Mouse (Mus musculus) MEL (cell line): ENCODE measurements at regions not wholly inside any gene's neighbourhood (a gene's known extent, or its start where the extent isn't known, plus 50 kb on each side); places are given as distances from the start of the nearest gene placed in this dataset.

ENCODE experiments used
- DNase-seq: peaks from one replicate; pipeline ENCODE4 v3.0.0; 2011; ENCODE audit warnings: low read depth, low spot score
- H3K27ac ChIP-seq: 2 replicates; pipeline ENCODE4 v1.5.1; 2012; ENCODE audit warnings: low read depth, mild to moderate bottlenecking, control low read depth, low read length, moderate library complexity; ENCODE audit not compliant: control insufficient read depth
- H3K27me3 ChIP-seq, 2 experiments: fragments of 150-350 bp in 1 of 2; sonication (generic) in 1 of 2; 2 replicates each; pipeline ENCODE4 v1.6.1; 2012; ENCODE audit warnings: low read length in 2 of 2, mild to moderate bottlenecking in 2 of 2, improper control_type of control experiment in 1 of 2, moderate library complexity in 1 of 2; ENCODE audit not compliant: insufficient read depth in 2 of 2, control insufficient read depth in 1 of 2
- H3K36me3 ChIP-seq, 2 experiments: 2 replicates each; pipeline ENCODE4 v1.6.1; 2012 to 2014; ENCODE audit warnings: low read length in 2 of 2, improper control_type of control experiment in 1 of 2, inconsistent platforms in 1 of 2, mild to moderate bottlenecking in 1 of 2; ENCODE audit not compliant: insufficient read depth in 2 of 2, control insufficient read depth in 1 of 2
- H3K4me1 ChIP-seq, 2 experiments: fragments of 150-350 bp in 1 of 2; sonication (generic) in 1 of 2; 2 replicates each; pipeline ENCODE4 v1.6.1; 2012; ENCODE audit warnings: low read length in 2 of 2, improper control_type of control experiment in 1 of 2, mild to moderate bottlenecking in 1 of 2; ENCODE audit not compliant: insufficient read depth in 2 of 2, control insufficient read depth in 1 of 2
- H3K4me3 ChIP-seq, 2 experiments: fragments of 150-350 bp in 1 of 2; sonication (generic) in 1 of 2; 2 replicates each; pipeline ENCODE4 v1.5.1; 2012; ENCODE audit warnings: low read depth in 2 of 2, low read length in 2 of 2, mild to moderate bottlenecking in 2 of 2, moderate library complexity in 2 of 2, control low read depth in 1 of 2, improper control_type of control experiment in 1 of 2; ENCODE audit not compliant: control insufficient read depth in 1 of 2, insufficient read depth in 1 of 2
- H3K79me2 ChIP-seq: 2 replicates; pipeline ENCODE4 v1.6.1; 2012; ENCODE audit warnings: mild to moderate bottlenecking, low read length, moderate library complexity; ENCODE audit not compliant: control insufficient read depth, poor library complexity, insufficient read depth
- H3K9ac ChIP-seq: 2 replicates; pipeline ENCODE4 v1.6.1; 2012; ENCODE audit warnings: low read depth, mild to moderate bottlenecking, control low read depth, low read length, moderate library complexity; ENCODE audit not compliant: control insufficient read depth, poor library complexity, severe bottlenecking
- H3K9me3 ChIP-seq: fragments of 150-350 bp; sonication (generic); replicated peaks from 2 replicates; pipeline ENCODE4 v1.6.1; 2012; ENCODE audit warnings: mild to moderate bottlenecking, low read length, improper control_type of control experiment, moderate library complexity; ENCODE audit not compliant: insufficient read depth
- BHLHE40 ChIP-seq: IDR thresholded peaks from 2 replicates; pipeline ENCODE4 v1.6.1; 2012; ENCODE audit warnings: low read depth, mild to moderate bottlenecking, inconsistent platforms, low read length, improper control_type of control experiment, borderline replicate concordance
- CHD1 ChIP-seq: IDR thresholded peaks from 2 replicates; pipeline ENCODE4 v1.6.1; 2012; ENCODE audit warnings: low read depth, mild to moderate bottlenecking, inconsistent platforms, low read length, improper control_type of control experiment
- CHD2 ChIP-seq: IDR thresholded peaks from 2 replicates; pipeline ENCODE4 v1.6.1; 2011; ENCODE audit warnings: low read length, improper control_type of control experiment
- CTCF ChIP-seq, 3 experiments: IDR thresholded peaks in 2 of 3; conservative IDR thresholded peaks in 1 of 3; 2 replicates each; pipeline ENCODE4 v1.5.1; 2011 to 2012; ENCODE audit warnings: low read length in 3 of 3, low read depth in 2 of 3, mild to moderate bottlenecking in 2 of 3, improper control_type of control experiment in 1 of 3, inconsistent platforms in 1 of 3, mixed read lengths in 1 of 3, moderate library complexity in 1 of 3; ENCODE audit not compliant: control insufficient read depth in 1 of 3, insufficient read depth in 1 of 3, poor library complexity in 1 of 3, severe bottlenecking in 1 of 3
- ELF1 ChIP-seq: IDR thresholded peaks from 2 replicates; pipeline ENCODE4 v1.6.1; 2014; ENCODE audit warnings: low read depth, mild to moderate bottlenecking, inconsistent platforms, low read length, improper control_type of control experiment, moderate library complexity
- ETS1 ChIP-seq: IDR thresholded peaks from 2 replicates; pipeline ENCODE4 v1.6.1; 2012; ENCODE audit warnings: low read depth, mild to moderate bottlenecking, inconsistent platforms, low read length, improper control_type of control experiment, moderate library complexity
- GATA1 ChIP-seq: IDR thresholded peaks from 2 replicates; pipeline ENCODE4 v1.6.1; 2011; ENCODE audit warnings: low read depth, low read length, improper control_type of control experiment
- KAT2A ChIP-seq: conservative IDR thresholded peaks from 2 replicates; pipeline ENCODE4 v1.6.1; 2012; ENCODE audit warnings: low read depth, low read length, improper control_type of control experiment, inconsistent platforms
- MYB ChIP-seq: IDR thresholded peaks from 2 replicates; pipeline ENCODE4 v1.6.1; 2011; ENCODE audit warnings: mild to moderate bottlenecking, low read depth, low read length, improper control_type of control experiment
- MYC ChIP-seq: IDR thresholded peaks from 2 replicates; pipeline ENCODE4 v1.6.1; 2011; ENCODE audit warnings: low read depth, mild to moderate bottlenecking, low read length, improper control_type of control experiment, moderate library complexity
- NELFE ChIP-seq: IDR thresholded peaks from 2 replicates; pipeline ENCODE4 v1.6.1; 2011; ENCODE audit warnings: low read depth, low read length, improper control_type of control experiment
- POLR2A ChIP-seq, 2 experiments: IDR thresholded peaks; 2 replicates each; pipeline ENCODE4 v1.6.1; 2011 to 2012; ENCODE audit warnings: low read length in 2 of 2, mild to moderate bottlenecking in 2 of 2, control low read depth in 1 of 2, improper control_type of control experiment in 1 of 2, low read depth in 1 of 2, moderate library complexity in 1 of 2; ENCODE audit not compliant: control insufficient read depth in 1 of 2, insufficient read depth in 1 of 2, poor library complexity in 1 of 2
- POLR2AphosphoS5 ChIP-seq: IDR thresholded peaks from 2 replicates; pipeline ENCODE4 v1.6.1; 2012; ENCODE audit warnings: low read depth, borderline replicate concordance, mild to moderate bottlenecking, inconsistent platforms, low read length, moderate library complexity, mixed read lengths
- RCOR1 ChIP-seq: IDR thresholded peaks from 2 replicates; pipeline ENCODE4 v1.6.1; 2012; ENCODE audit warnings: low read depth, mild to moderate bottlenecking, inconsistent platforms, low read length, improper control_type of control experiment
- SIN3A ChIP-seq: IDR thresholded peaks from 2 replicates; pipeline ENCODE4 v1.6.1; 2012; ENCODE audit warnings: low read length, improper control_type of control experiment, inconsistent platforms
- SMC3 ChIP-seq: IDR thresholded peaks from 2 replicates; pipeline ENCODE4 v1.6.1; 2011; ENCODE audit warnings: low read depth, low read length, improper control_type of control experiment
- TAL1 ChIP-seq: IDR thresholded peaks from 2 replicates; pipeline ENCODE4 v1.6.1; 2012; ENCODE audit warnings: mild to moderate bottlenecking, inconsistent platforms, low read length, moderate library complexity, mixed read lengths
- UBTF ChIP-seq: IDR thresholded peaks from 2 replicates; pipeline ENCODE4 v1.6.1; 2012; ENCODE audit warnings: low read depth, mild to moderate bottlenecking, inconsistent platforms, low read length, improper control_type of control experiment, moderate library complexity, borderline replicate concordance; ENCODE audit not compliant: insufficient read depth
- USF1 ChIP-seq: IDR thresholded peaks from 2 replicates; pipeline ENCODE4 v1.6.1; 2014; ENCODE audit warnings: low read depth, mild to moderate bottlenecking, inconsistent platforms, low read length, improper control_type of control experiment, moderate library complexity
- USF2 ChIP-seq, 2 experiments: IDR thresholded peaks; 2 replicates each; pipeline ENCODE4 v1.6.1; 2011 to 2012; ENCODE audit warnings: improper control_type of control experiment in 2 of 2, low read length in 2 of 2, borderline replicate concordance in 1 of 2, inconsistent platforms in 1 of 2, low read depth in 1 of 2, mild to moderate bottlenecking in 1 of 2; ENCODE audit not compliant: insufficient read depth in 1 of 2
- ZC3H11A ChIP-seq: IDR thresholded peaks from 2 replicates; pipeline ENCODE4 v1.6.1; 2012; ENCODE audit warnings: low read depth, mild to moderate bottlenecking, inconsistent platforms, low read length, improper control_type of control experiment

GRCm38 (mm10) chr9:113380408-113381129 is 327.5 kb downstream of the Pdcd6ip start:
- Histone ChIP-seq H3K4me1 (no peaks in the 10 kb centered on the region), H3K79me2 (no peaks in the 10 kb centered on the region), H3K9me3 (no peaks in the 10 kb centered on the region), H3K4me3 (no peak overlapping the region), H3K27me3 (no peaks in the 10 kb centered on the region), H3K27ac (no peak overlapping the region), H3K9ac (no peak overlapping the region), H3K36me3 (no peaks in the 10 kb centered on the region)
- no peak for DNase-seq
- no peak for TF ChIP-seq ETS1
- TF ChIP-seq SIN3A = no peak
- no peak for TF ChIP-seq RCOR1
- no peak for TF ChIP-seq MYC

GRCm38 (mm10) chr9:113378525-113378924 is 329.5 kb downstream of the Pdcd6ip start:
- no peak overlapping the region for H3K9ac ChIP-seq
- H3K27ac ChIP-seq = no peak overlapping the region
- no peaks in the 10 kb centered on the region for H3K36me3 ChIP-seq
- H3K4me1 ChIP-seq = no peaks in the 10 kb centered on the region
- no peaks in the 10 kb centered on the region for H3K27me3 ChIP-seq
- TF ChIP-seq ZC3H11A (no peak), KAT2A (no peak), CHD2 (no peak), ELF1 (no peak), MYB (no peak), POLR2AphosphoS5 (no peak), SMC3 (no peak), USF2 (IDR thresholded peaks at IDR 0.05; ENCODE audit: borderline replicate concordance in 1 of 2, insufficient read depth in 1 of 2, low read depth in 1 of 2, low read length in 2 of 2) (no peak), POLR2A (IDR thresholded peaks at IDR 0.05; ENCODE audit: control insufficient read depth in 1 of 2, insufficient read depth in 1 of 2, low read depth in 1 of 2, low read length in 2 of 2, poor library complexity in 1 of 2) (no peak), UBTF (no peak)
- no peak for DNase-seq
- no peak overlapping the region for H3K4me3 ChIP-seq
- H3K79me2 ChIP-seq = no peaks in the 10 kb centered on the region
- H3K9me3 ChIP-seq = no peaks in the 10 kb centered on the region

- H3K9ac ChIP-seq = no peak overlapping the region
- no peaks in the 10 kb centered on the region for H3K4me1 ChIP-seq
- DNase-seq = no peak
- H3K9me3 ChIP-seq = no peaks in the 10 kb centered on the region
- H3K79me2 ChIP-seq = no peaks in the 10 kb centered on the region
- H3K36me3 ChIP-seq = no peaks in the 10 kb centered on the region
- H3K4me3 ChIP-seq = no peak overlapping the region
- no peak overlapping the region for H3K27ac ChIP-seq
- no peaks in the 10 kb centered on the region for H3K27me3 ChIP-seq
- no peak for TF ChIP-seq CHD1
- TF ChIP-seq NELFE = no peak
- no peak for TF ChIP-seq USF1
- no peak for TF ChIP-seq BHLHE40
- no peak for TF ChIP-seq GATA1
- TF ChIP-seq TAL1 = no peak
- TF ChIP-seq CTCF (IDR thresholded peaks at IDR 0.05 in 2 of 3, conservative IDR thresholded peaks at IDR 0.05 in 1 of 3; ENCODE audit: control insufficient read depth in 1 of 3, insufficient read depth in 1 of 3, low read depth in 2 of 3, low read length in 3 of 3, poor library complexity in 1 of 3, severe bottlenecking in 1 of 3) = no peak
These were observed 336.2 kb downstream of the Pdcd6ip start for GRCm38 (mm10) chr9:113371718-113372306.
